Mouse (Mus musculus) embryonic fibroblast, embryonic 13.5 days (primary cell): ENCODE data around the gene Gusb. TPM values are rescaled to one million over a fixed set of nuclear protein-coding genes. Genes with fewer than 3 reads are reported as not detected.

Source experiments
- H3K27ac ChIP-seq: 2 replicates; pipeline ENCODE4 v1.5.1; 2012; ENCODE audit warnings: low read length, control low read depth, inconsistent platforms; ENCODE audit not compliant: insufficient read depth
- H3K4me1 ChIP-seq: 2 replicates; pipeline ENCODE4 v1.6.1; 2011; ENCODE audit warnings: low read length; ENCODE audit not compliant: control insufficient read depth, insufficient read depth
- H3K4me3 ChIP-seq: 2 replicates; pipeline ENCODE4 v1.5.1; 2011; ENCODE audit warnings: mild to moderate bottlenecking, control low read depth, low read length; ENCODE audit not compliant: insufficient read depth
- CTCF ChIP-seq: IDR thresholded peaks from 2 replicates; pipeline ENCODE4 v1.5.1; 2011; ENCODE audit warnings: mild to moderate bottlenecking, control low read depth, low read length, moderate library complexity, borderline replicate concordance; ENCODE audit not compliant: insufficient read depth
- POLR2A ChIP-seq: IDR thresholded peaks from 2 replicates; pipeline ENCODE4 v1.6.1; 2011; ENCODE audit warnings: low read depth, mild to moderate bottlenecking, control low read depth, low read length, moderate library complexity
- polyA plus RNA-seq: library from polyadenylated mRNA; stranded (reverse); fragments of >200 nt; gene quantifications from 2 replicates; pipeline ENCODE4 v1.2.4, GENCODE M21; 2011; ENCODE audit warnings: low read depth; ENCODE audit not compliant: missing spikeins, insufficient read length

Gene Gusb
- polyA plus RNA-seq, 1 experiment, result 43.4 TPM

GRCm38 (mm10) chr5:129978608-129979007 is 24.2 kb downstream of the Gusb start:
- no peak overlapping the region for H3K27ac ChIP-seq
- TF ChIP-seq CTCF (no peak), POLR2A (no peak)
- no peak overlapping the region for H3K4me3 ChIP-seq
- H3K4me1 ChIP-seq, result peaks cover 2% of the 10 kb centered on the region; the same call in 1 of the 2 replicates

- TF ChIP-seq POLR2A, result no peak
- no peak for TF ChIP-seq CTCF
- H3K4me3 ChIP-seq, result no peak overlapping the region
- no peak overlapping the region for H3K27ac ChIP-seq
- H3K4me1 ChIP-seq, result peaks cover 2% of the 10 kb centered on the region; the same call in 1 of the 2 replicates
Observed at GRCm38 (mm10) chr5:129977768-129978167, 25.1 kb downstream of the Gusb start.

DNA sequence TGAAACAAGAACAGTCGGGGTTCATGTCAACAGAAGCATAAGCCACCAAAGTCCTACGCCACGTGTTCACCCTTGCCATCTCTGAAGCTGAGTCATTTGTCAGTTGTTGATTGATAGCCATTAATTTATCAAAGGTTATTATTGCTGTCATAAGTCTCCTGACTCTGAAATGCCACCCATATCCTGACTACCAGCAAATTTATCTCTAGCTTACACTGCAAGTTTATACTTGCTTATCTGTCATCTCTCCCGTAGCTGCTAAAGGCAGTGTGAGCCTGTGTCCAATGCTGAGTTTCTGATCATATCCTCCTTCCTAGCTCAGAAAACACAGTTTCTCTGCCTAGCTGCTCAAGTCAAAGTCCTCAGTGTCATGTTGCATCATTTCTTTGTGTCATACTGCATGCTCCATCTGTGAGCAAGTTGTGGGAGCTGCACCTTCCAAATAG is 28.0 kb downstream of the Gusb start:
- Histone ChIP-seq H3K4me1 (peaks cover 2% of the 10 kb centered on the region), H3K27ac (no peak overlapping the region), H3K4me3 (no peak overlapping the region)
- TF ChIP-seq CTCF, result no peak
- TF ChIP-seq POLR2A, result no peak

DNA sequence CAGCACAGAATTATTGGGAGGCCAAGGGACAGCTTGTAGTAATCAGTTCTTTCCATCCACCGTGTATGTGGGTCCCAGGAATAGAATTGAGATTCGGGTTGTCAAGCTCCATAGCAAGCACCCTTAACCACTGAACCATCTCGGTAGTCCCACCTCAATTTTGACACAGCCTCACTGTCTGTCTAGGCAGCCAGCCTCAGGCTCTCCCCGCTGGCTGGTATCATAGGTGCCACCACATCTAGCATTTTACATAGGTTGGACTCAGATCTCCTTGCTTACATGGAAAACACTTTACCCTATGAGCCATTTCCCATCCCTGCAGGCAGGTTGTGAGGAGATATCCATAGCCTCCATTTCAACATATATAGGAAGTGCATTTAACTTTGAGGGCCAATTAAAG is 28.5 kb downstream of the Gusb start:
- TF ChIP-seq POLR2A (no peak), CTCF (no peak)
- Histone ChIP-seq H3K4me1 (peaks cover 2% of the 10 kb centered on the region), H3K27ac (no peak overlapping the region), H3K4me3 (no peak overlapping the region)

DNA sequence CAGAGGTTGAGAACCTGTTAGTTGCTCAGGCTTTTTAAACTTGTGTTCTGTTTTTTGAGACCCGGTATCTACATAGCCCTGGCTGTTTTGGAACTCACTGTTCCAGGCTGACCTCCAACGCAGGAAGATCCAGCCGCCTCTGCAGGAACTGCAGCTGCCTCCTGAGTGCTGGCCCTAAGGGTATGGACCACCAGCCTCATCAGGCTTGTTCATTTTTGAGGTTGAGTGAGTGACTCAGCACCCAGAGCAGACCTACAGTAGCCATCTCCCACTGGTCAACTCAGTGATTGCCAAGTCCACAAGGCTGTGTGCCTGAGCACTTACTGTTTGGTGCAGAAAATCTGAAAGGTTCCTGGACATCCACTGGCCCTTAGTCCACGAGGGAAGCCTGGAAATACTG is 31.4 kb downstream of the Gusb start:
- TF ChIP-seq POLR2A (no peak), CTCF (no peak)
- Histone ChIP-seq H3K27ac (no peak overlapping the region), H3K4me3 (no peak overlapping the region), H3K4me1 (peaks cover 2% of the 10 kb centered on the region; the same call in 1 of the 2 replicates)

- TF ChIP-seq POLR2A (no peak), CTCF (no peak)
- Histone ChIP-seq H3K27ac (no peak overlapping the region), H3K4me3 (no peak overlapping the region), H3K4me1 (no peaks in the 10 kb centered on the region; the same call in 1 of the 2 replicates)
Observed at GRCm38 (mm10) chr5:129968417-129968816, 34.4 kb downstream of the Gusb start.

DNA sequence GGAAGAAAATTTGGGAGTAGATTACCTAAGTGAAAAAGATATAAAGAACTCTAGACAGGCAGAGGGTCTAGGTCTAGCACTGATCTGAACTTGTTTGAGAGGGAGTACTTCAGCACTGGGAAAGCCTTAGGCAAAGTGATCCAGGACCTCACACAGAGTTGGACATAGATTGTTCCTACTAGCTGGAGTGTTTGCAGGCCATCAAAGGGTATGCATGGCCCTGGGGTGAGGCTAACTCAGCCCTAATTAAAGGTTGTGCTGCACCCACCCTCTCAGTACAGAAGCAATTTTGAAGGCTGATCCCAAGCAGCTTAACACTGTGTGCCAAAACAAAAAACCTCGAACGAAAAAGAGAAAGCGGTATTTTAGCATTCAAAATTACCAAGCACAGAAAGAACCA is 36.4 kb downstream of the Gusb start:
- TF ChIP-seq CTCF (no peak), POLR2A (no peak)
- Histone ChIP-seq H3K27ac (no peak overlapping the region), H3K4me1 (no peaks in the 10 kb centered on the region), H3K4me3 (no peak overlapping the region)

GRCm38 (mm10) chr5:129963224-129963623 is 39.6 kb downstream of the Gusb start:
- Histone ChIP-seq H3K4me1 (no peaks in the 10 kb centered on the region), H3K4me3 (no peak overlapping the region), H3K27ac (no peak overlapping the region)
- no peak for TF ChIP-seq CTCF
- TF ChIP-seq POLR2A, result no peak

- TF ChIP-seq POLR2A, result no peak
- no peak for TF ChIP-seq CTCF
- no peak overlapping the region for H3K4me3 ChIP-seq
- no peak overlapping the region for H3K27ac ChIP-seq
- no peaks in the 10 kb centered on the region for H3K4me1 ChIP-seq
Observed at GRCm38 (mm10) chr5:129955792-129956191, 47.1 kb downstream of the Gusb start.

- Histone ChIP-seq H3K4me1 (no peaks in the 10 kb centered on the region), H3K4me3 (no peak overlapping the region), H3K27ac (no peak overlapping the region)
- TF ChIP-seq CTCF, result no peak
- no peak for TF ChIP-seq POLR2A
Observed at GRCm38 (mm10) chr5:129954473-129955254, 48.2 kb downstream of the Gusb start.

DNA sequence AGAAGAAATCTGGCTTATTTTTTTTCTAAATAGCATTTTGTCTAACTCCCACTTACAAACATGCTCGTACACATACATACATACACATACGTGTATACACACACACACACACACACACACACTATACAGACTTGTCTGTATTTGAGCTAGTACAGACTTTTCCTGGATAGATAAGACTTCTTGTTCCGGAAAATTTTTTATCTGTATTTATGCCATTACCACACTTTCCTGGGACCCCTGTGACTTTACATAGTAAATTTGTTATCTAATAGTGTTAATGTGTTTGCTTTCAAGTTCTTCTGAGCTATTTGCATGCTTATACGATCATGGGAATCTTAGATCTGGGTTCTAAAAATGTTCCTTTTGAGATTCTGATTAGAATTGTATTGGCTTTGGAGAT is 50.7 kb downstream of the Gusb start:
- no peak for TF ChIP-seq POLR2A
- no peak for TF ChIP-seq CTCF
- H3K4me1 ChIP-seq, result no peaks in the 10 kb centered on the region
- no peak overlapping the region for H3K27ac ChIP-seq
- no peak overlapping the region for H3K4me3 ChIP-seq
